Mouse (Mus musculus): ENCODE results near the gene Sycp2. TPM values are rescaled to one million over a fixed set of nuclear protein-coding genes. Genes with fewer than 3 reads are reported as not detected.
"Not testable (repeated sequence)": the region's sequence is repeated elsewhere in the genome, so short reads cannot be mapped to it uniquely, and the experiment has no call there.

Sycp2 gene
- polyA plus RNA-seq, 1 experiment from 2014 or later, result 0.20 TPM

- H3K4me2 ChIP-seq, result no peak overlapping the region
- 65% methylated on average over 4 of the region's 4 CpGs for WGBS
- no peak overlapping the region for H3K4me3 ChIP-seq (ENCODE audit: low read depth, low read length)
These were observed 64.9 kb downstream of the Sycp2 start for GRCm38 (mm10) chr2:178342597-178342996.

GRCm38 (mm10) chr2:178342105-178342504 is 65.4 kb downstream of the Sycp2 start:
- H3K36me3 ChIP-seq (ENCODE audit: insufficient read depth); H3K27me3 ChIP-seq (ENCODE audit: insufficient read depth, low read length); DNase-seq; H3K9ac ChIP-seq; H3K9me3 ChIP-seq (ENCODE audit: low read depth, low read length); H3K27ac ChIP-seq (ENCODE audit: low read depth); H3K4me3 ChIP-seq (ENCODE audit: low read depth, low read length); H3K4me1 ChIP-seq (ENCODE audit: insufficient read depth); H3K4me2 ChIP-seq; ATAC-seq (ENCODE audit: insufficient read depth): not testable (repeated sequence)

More at GRCm38 (mm10) chr2:178342597-178342996, 64.9 kb downstream of the Sycp2 start:
- no peak overlapping the region for H3K9ac ChIP-seq
- DNase-seq, result no peak
- no peak for ATAC-seq (ENCODE audit: insufficient read depth)
- TF ChIP-seq CTCF (IDR thresholded peaks at IDR 0.05; ENCODE audit: low read depth), result no peak
- no peaks in the 10 kb centered on the region for H3K9me3 ChIP-seq (ENCODE audit: low read depth, low read length)
- no peaks in the 10 kb centered on the region for H3K4me1 ChIP-seq (ENCODE audit: insufficient read depth)
- H3K36me3 ChIP-seq (ENCODE audit: insufficient read depth), result no peaks in the 10 kb centered on the region
- no peaks in the 10 kb centered on the region for H3K27me3 ChIP-seq (ENCODE audit: insufficient read depth, low read length)
- H3K27ac ChIP-seq (ENCODE audit: low read depth), result no peak overlapping the region

- peak; percentile 46 for TF ChIP-seq CTCF (IDR thresholded peaks at IDR 0.05; ENCODE audit: low read depth)
- no peak for ATAC-seq (ENCODE audit: insufficient read depth)
- Histone ChIP-seq H3K9ac (no peak overlapping the region), H3K4me1 (ENCODE audit: insufficient read depth) (no peaks in the 10 kb centered on the region), H3K36me3 (ENCODE audit: insufficient read depth) (no peaks in the 10 kb centered on the region), H3K27me3 (ENCODE audit: insufficient read depth, low read length) (no peaks in the 10 kb centered on the region), H3K9me3 (ENCODE audit: low read depth, low read length) (no peaks in the 10 kb centered on the region), H3K27ac (ENCODE audit: low read depth) (no peak overlapping the region), H3K4me3 (ENCODE audit: low read depth, low read length) (no peak overlapping the region), H3K4me2 (no peak overlapping the region)
- DNase-seq, result peak; percentile 9
- 0% methylated on average over 2 of the region's 2 CpGs for WGBS
These were observed 68.4 kb downstream of the Sycp2 start for GRCm38 (mm10) chr2:178339044-178339443.

- no peaks in the 10 kb centered on the region for H3K27me3 ChIP-seq (ENCODE audit: insufficient read depth, low read length)
- no peak overlapping the region for H3K27ac ChIP-seq (ENCODE audit: low read depth)
- ATAC-seq (ENCODE audit: insufficient read depth) (no peak), DNase-seq (peak; percentile 44)
- no peak overlapping the region for H3K9ac ChIP-seq
- H3K4me2 ChIP-seq, result no peak overlapping the region
- WGBS, result 31% methylated on average over 1 of the region's 1 CpGs
- H3K4me1 ChIP-seq (ENCODE audit: insufficient read depth), result no peaks in the 10 kb centered on the region
- H3K36me3 ChIP-seq (ENCODE audit: insufficient read depth), result no peaks in the 10 kb centered on the region
- no peak overlapping the region for H3K4me3 ChIP-seq (ENCODE audit: low read depth, low read length)
- TF ChIP-seq CTCF (IDR thresholded peaks at IDR 0.05; ENCODE audit: low read depth), result peak; percentile 54
- H3K9me3 ChIP-seq (ENCODE audit: low read depth, low read length), result no peaks in the 10 kb centered on the region
These were observed 69.6 kb downstream of the Sycp2 start for GRCm38 (mm10) chr2:178337878-178338277.

GRCm38 (mm10) chr2:178329986-178330385 is 77.5 kb downstream of the Sycp2 start:
- ATAC-seq (ENCODE audit: insufficient read depth), result no peak
- 67% methylated on average over 1 of the region's 1 CpGs for WGBS
- DNase-seq, result peak; percentile 55
- no peaks in the 10 kb centered on the region for H3K4me1 ChIP-seq (ENCODE audit: insufficient read depth)
- no peak for TF ChIP-seq CTCF (IDR thresholded peaks at IDR 0.05; ENCODE audit: low read depth)
- no peaks in the 10 kb centered on the region for H3K27me3 ChIP-seq (ENCODE audit: insufficient read depth, low read length)
- H3K27ac ChIP-seq (ENCODE audit: low read depth), result no peak overlapping the region
- no peak overlapping the region for H3K4me3 ChIP-seq (ENCODE audit: low read depth, low read length)
- no peak overlapping the region for H3K9ac ChIP-seq
- no peaks in the 10 kb centered on the region for H3K9me3 ChIP-seq (ENCODE audit: low read depth, low read length)
- no peak overlapping the region for H3K4me2 ChIP-seq
- H3K36me3 ChIP-seq (ENCODE audit: insufficient read depth), result no peaks in the 10 kb centered on the region

GRCm38 (mm10) chr2:178329551-178329950 is 77.9 kb downstream of the Sycp2 start:
- no peak overlapping the region for H3K4me2 ChIP-seq
- H3K4me1 ChIP-seq (ENCODE audit: insufficient read depth), result no peaks in the 10 kb centered on the region
- no peaks in the 10 kb centered on the region for H3K9me3 ChIP-seq (ENCODE audit: low read depth, low read length)
- H3K9ac ChIP-seq, result no peak overlapping the region
- no peak for TF ChIP-seq CTCF (IDR thresholded peaks at IDR 0.05; ENCODE audit: low read depth)
- no peak overlapping the region for H3K4me3 ChIP-seq (ENCODE audit: low read depth, low read length)
- DNase-seq (no peak), ATAC-seq (ENCODE audit: insufficient read depth) (no peak)
- H3K27me3 ChIP-seq (ENCODE audit: insufficient read depth, low read length), result no peaks in the 10 kb centered on the region
- no peaks in the 10 kb centered on the region for H3K36me3 ChIP-seq (ENCODE audit: insufficient read depth)
- WGBS, result 70% methylated on average over 5 of the region's 5 CpGs
- no peak overlapping the region for H3K27ac ChIP-seq (ENCODE audit: low read depth)

GRCm38 (mm10) chr2:178327466-178328040 is 79.9 kb downstream of the Sycp2 start:
- Histone ChIP-seq H3K4me2 (peak overlapping the region; percentile 21), H3K4me1 (ENCODE audit: insufficient read depth) (no peaks in the 10 kb centered on the region), H3K9ac (no peak overlapping the region), H3K9me3 (ENCODE audit: low read depth, low read length) (no peaks in the 10 kb centered on the region), H3K36me3 (ENCODE audit: insufficient read depth) (no peaks in the 10 kb centered on the region), H3K4me3 (ENCODE audit: low read depth, low read length) (no peak overlapping the region), H3K27me3 (ENCODE audit: insufficient read depth, low read length) (no peaks in the 10 kb centered on the region), H3K27ac (ENCODE audit: low read depth) (no peak overlapping the region)
- DNase-seq (peak; percentile 80), ATAC-seq (ENCODE audit: insufficient read depth) (peak; percentile 97)
- 12% methylated on average over 12 of the region's 12 CpGs for WGBS
- TF ChIP-seq CTCF (IDR thresholded peaks at IDR 0.05; ENCODE audit: low read depth), result no peak
